Comparison of ENCODE assay signal across 16 mouse cellular contexts in genomic region chr4:41470051-41470683, GRCm38 (mm10). TPM values are rescaled to one million over a fixed set of nuclear protein-coding genes. Genes with fewer than 3 reads are reported as not detected.
A peak's percentile ranks its signal among the peaks of the same experiment; 100 is the strongest.
DNase-seq lines count a peak whose midpoint lies in the region; ATAC-seq lines count a peak whose summit lies in the region.
"Had no signal": no experiment of that assay in that cellular context is flagged by ENCODE, and none has a peak within 500 bp of the region (broad histone marks: within the 10 kb centered on the region; RNA-seq: fewer than 3 reads in every experiment).

No protein-coding gene starts in this region.

- H3K27ac ChIP-seq in midbrain, embryonic 13.5 days = peak overlapping the region; percentile 63
- H3K27ac ChIP-seq in midbrain, embryonic 15.5 days = no peak overlapping the region
- peak overlapping the region; percentile 25 for H3K27ac ChIP-seq in hindbrain, embryonic 13.5 days
- H3K27ac ChIP-seq: heart, embryonic 15.5 days; limb, embryonic 15.5 days; neural tube, embryonic 12.5 days had no signal

- no peak overlapping the region for H3K9ac ChIP-seq in midbrain, embryonic 13.5 days (replicated peaks)
- no peak overlapping the region for H3K9ac ChIP-seq in midbrain, embryonic 15.5 days
- H3K9ac ChIP-seq in hindbrain, embryonic 13.5 days = no peak overlapping the region; the same call in 1 of the 2 replicates
- H3K9ac ChIP-seq: heart, embryonic 15.5 days; limb, embryonic 15.5 days; lung, embryonic 14.5 days; neural tube, embryonic 12.5 days had no signal

- no peak overlapping the region for H3K4me2 ChIP-seq in midbrain, embryonic 13.5 days (replicated peaks)
- H3K4me2 ChIP-seq in midbrain, embryonic 15.5 days = no peak overlapping the region
- H3K4me2 ChIP-seq in hindbrain, embryonic 13.5 days = no peak overlapping the region
- H3K4me2 ChIP-seq: heart, embryonic 15.5 days; limb, embryonic 15.5 days; lung, embryonic 14.5 days; neural tube, embryonic 12.5 days had no signal

- H3K9me3 ChIP-seq in midbrain, embryonic 13.5 days = no peaks in the 10 kb centered on the region
- no peaks in the 10 kb centered on the region for H3K9me3 ChIP-seq in midbrain, embryonic 15.5 days
- no peaks in the 10 kb centered on the region for H3K9me3 ChIP-seq in hindbrain, embryonic 13.5 days
- H3K9me3 ChIP-seq: heart, embryonic 15.5 days; limb, embryonic 15.5 days; neural tube, embryonic 12.5 days had no signal

- 55% methylated on average over 7 of the region's 7 CpGs for WGBS in midbrain, embryonic 13.5 days
- 50% methylated on average over 7 of the region's 7 CpGs for WGBS in midbrain, embryonic 15.5 days
- 62% methylated on average over 7 of the region's 7 CpGs for WGBS in hindbrain, embryonic 13.5 days

- peaks cover 34% of the 10 kb centered on the region for H3K4me1 ChIP-seq in midbrain, embryonic 13.5 days (replicated peaks)
- peaks cover 22% of the 10 kb centered on the region; the same call in 1 of the 2 replicates for H3K4me1 ChIP-seq in midbrain, embryonic 15.5 days
- peaks cover 28% of the 10 kb centered on the region for H3K4me1 ChIP-seq in hindbrain, embryonic 13.5 days (replicated peaks)

- DNase-seq in cerebellum, postnatal 10 days = peak; percentile 66
- DNase-seq in cerebellum, adult 9-10 months = no peak
- no peak for DNase-seq in spleen, adult 18-20 months
- DNase-seq in embryo, embryonic 9.5 days (ENCODE audit: extremely low spot score) = no peak
- DNase-seq: kidney, adult 9 months; lung, embryonic 14.5 days; retina, postnatal 1 day had no signal

- no peak overlapping the region for H3K4me3 ChIP-seq in midbrain, embryonic 13.5 days (replicated peaks)
- H3K4me3 ChIP-seq in midbrain, embryonic 15.5 days = no peak overlapping the region
- no peak overlapping the region for H3K4me3 ChIP-seq in hindbrain, embryonic 13.5 days
- H3K4me3 ChIP-seq: heart, embryonic 15.5 days; limb, embryonic 15.5 days; neural tube, embryonic 12.5 days had no signal

- no peaks in the 10 kb centered on the region for H3K36me3 ChIP-seq in midbrain, embryonic 13.5 days
- H3K36me3 ChIP-seq in midbrain, embryonic 15.5 days (replicated peaks) = no peaks in the 10 kb centered on the region
- H3K36me3 ChIP-seq in hindbrain, embryonic 13.5 days = no peaks in the 10 kb centered on the region
- H3K36me3 ChIP-seq: heart, embryonic 15.5 days; limb, embryonic 15.5 days; neural tube, embryonic 12.5 days had no signal

- no peak for ATAC-seq in midbrain, embryonic 13.5 days
- ATAC-seq in midbrain, embryonic 15.5 days (replicated peaks) = no peak
- ATAC-seq in hindbrain, embryonic 13.5 days (ENCODE audit: low FRiP score) = no peak
- no peak for ATAC-seq in erythroblast, adult 5-6 weeks (replicated peaks; ENCODE audit: low FRiP score, poor library complexity, severe bottlenecking)

- no peaks in the 10 kb centered on the region for H3K27me3 ChIP-seq in midbrain, embryonic 13.5 days
- H3K27me3 ChIP-seq in midbrain, embryonic 15.5 days (replicated peaks) = no peaks in the 10 kb centered on the region
- no peaks in the 10 kb centered on the region for H3K27me3 ChIP-seq in hindbrain, embryonic 13.5 days
- H3K27me3 ChIP-seq: CH12.LX; heart, embryonic 15.5 days; limb, embryonic 15.5 days; neural tube, embryonic 12.5 days had no signal

RNA-seq across cellular contexts. Expression of gene Nudt2, which starts 5.2 kb away (rescaled TPM):
- 62.0 and 62.7 TPM in 2 replicates for polyA plus RNA-seq in midbrain, embryonic 13.5 days (2015; fragmentation: Nextera tagmentation; extraction: Ambion mirVana)
- 65.1 and 66.3 TPM in 2 replicates for polyA plus RNA-seq in midbrain, embryonic 15.5 days (2015; fragmentation: Nextera tagmentation; extraction: Ambion mirVana)
- polyA plus RNA-seq in hindbrain, embryonic 13.5 days (2015; fragmentation: Nextera tagmentation; extraction: Ambion mirVana) = 58.0 and 60.4 TPM in 2 replicates
- total RNA-seq in erythroblast, adult 5-6 weeks (2015; ENCODE audit: low replicate concordance) = 15.4 TPM in 1 of 2 replicates, not detected in the other
- 6.6 and 9.9 TPM in 2 replicates for total RNA-seq in erythroblast, adult 5-6 weeks (2017; ENCODE audit: low replicate concordance)

RNA-seq across cellular contexts. Expression of gene Kif24, which starts 5.5 kb away (rescaled TPM):
- 5.2 and 6.3 TPM in 2 replicates for polyA plus RNA-seq in midbrain, embryonic 13.5 days (2015; fragmentation: Nextera tagmentation; extraction: Ambion mirVana)
- 3.0 and 3.3 TPM in 2 replicates for polyA plus RNA-seq in midbrain, embryonic 15.5 days (2015; fragmentation: Nextera tagmentation; extraction: Ambion mirVana)
- 4.6 and 5.1 TPM in 2 replicates for polyA plus RNA-seq in hindbrain, embryonic 13.5 days (2015; fragmentation: Nextera tagmentation; extraction: Ambion mirVana)
- total RNA-seq in erythroblast, adult 5-6 weeks (2015; ENCODE audit: low replicate concordance) = 3.5 and 14.2 TPM in 2 replicates
- total RNA-seq in erythroblast, adult 5-6 weeks (2017; ENCODE audit: low replicate concordance) = 26.0 and 32.5 TPM in 2 replicates

RNA-seq across cellular contexts. Expression of gene AI464131, which starts 32.7 kb away (rescaled TPM):
- 5.5 and 5.7 TPM in 2 replicates for polyA plus RNA-seq in midbrain, embryonic 13.5 days (2015; fragmentation: Nextera tagmentation; extraction: Ambion mirVana)
- polyA plus RNA-seq in midbrain, embryonic 15.5 days (2015; fragmentation: Nextera tagmentation; extraction: Ambion mirVana) = 6.3 and 8.9 TPM in 2 replicates
- polyA plus RNA-seq in hindbrain, embryonic 13.5 days (2015; fragmentation: Nextera tagmentation; extraction: Ambion mirVana) = 7.0 TPM in 2 replicates
- total RNA-seq in erythroblast, adult 5-6 weeks (2015; ENCODE audit: low replicate concordance) = not detected in 2 replicates
- total RNA-seq in erythroblast, adult 5-6 weeks (2017; ENCODE audit: low replicate concordance) = not detected in 2 replicates

RNA-seq across cellular contexts. Expression of gene 1110017D15Rik, which starts 47.0 kb away (rescaled TPM):
- 8.3 and 8.5 TPM in 2 replicates for polyA plus RNA-seq in midbrain, embryonic 13.5 days (2015; fragmentation: Nextera tagmentation; extraction: Ambion mirVana)
- polyA plus RNA-seq in midbrain, embryonic 15.5 days (2015; fragmentation: Nextera tagmentation; extraction: Ambion mirVana) = 13.8 and 15.5 TPM in 2 replicates
- polyA plus RNA-seq in hindbrain, embryonic 13.5 days (2015; fragmentation: Nextera tagmentation; extraction: Ambion mirVana) = 9.8 and 17.9 TPM in 2 replicates
- not detected in 2 replicates for total RNA-seq in erythroblast, adult 5-6 weeks (2015; ENCODE audit: low replicate concordance)
- total RNA-seq in erythroblast, adult 5-6 weeks (2017; ENCODE audit: low replicate concordance) = not detected in 2 replicates
- total RNA-seq: CH12.LX; megakaryocyte, adult 5-6 weeks had no signal

Comparison
In these comparisons a context has a peak if more than half of its experiments do, and no peak if none do; other contexts are left out.
1. DNase-seq: peak in cerebellum, postnatal 10 days (2 of 2); none in cerebellum, adult 9-10 months (single experiment), spleen, adult 18-20 months (0 of 2) and embryo, embryonic 9.5 days (single experiment).